Mouse (Mus musculus) lung, postnatal 36 days (tissue): ENCODE data around the gene Rrnad1.

Experiments
- DNase-seq: peaks from one replicate; pipeline ENCODE4 v3.0.0; 2022; ENCODE audit warnings: mixed read lengths

The Rrnad1 gene

GRCm38 (mm10) chr3:87930078-87930795 is at the start of gene Rrnad1, which contains the start of gene Isg20l2:
TSS of gene Rrnad1 (minus strand) at chr3:87930717.
TSS of gene Isg20l2 (plus strand) at chr3:87930314.
- peak; percentile 98 for DNase-seq

GRCm38 (mm10) chr3:87980085-87980484 is 49.6 kb upstream of the Rrnad1 start:
- DNase-seq, result no peak

- DNase-seq, result no peak
Measured at GRCm38 (mm10) chr3:87979493-87979892, 49.0 kb upstream of the Rrnad1 start.

- DNase-seq, result peak; percentile 46
Measured at GRCm38 (mm10) chr3:87974381-87974987, 44.0 kb upstream of the Rrnad1 start.

- no peak for DNase-seq
Measured at GRCm38 (mm10) chr3:87973593-87974380, 43.3 kb upstream of the Rrnad1 start.

GRCm38 (mm10) chr3:87972776-87973175 is 42.3 kb upstream of the Rrnad1 start:
- no peak for DNase-seq

- DNase-seq, result no peak
Measured at GRCm38 (mm10) chr3:87972203-87972664, 41.7 kb upstream of the Rrnad1 start.

- no peak for DNase-seq
Measured at GRCm38 (mm10) chr3:87971489-87972202, 41.1 kb upstream of the Rrnad1 start.

GRCm38 (mm10) chr3:87970939-87971488 is 40.5 kb upstream of the Rrnad1 start, which contains the start of gene Nes:
TSS of gene Nes (plus strand) at chr3:87971078.
- DNase-seq, result peak; percentile 79

- peak; percentile 82 for DNase-seq
Measured at GRCm38 (mm10) chr3:87970184-87970938, 39.8 kb upstream of the Rrnad1 start.

GRCm38 (mm10) chr3:87960586-87961191 is 30.2 kb upstream of the Rrnad1 start:
- peak; percentile 95 for DNase-seq

GRCm38 (mm10) chr3:87960191-87960585 is 29.7 kb upstream of the Rrnad1 start:
- DNase-seq, result no peak

GRCm38 (mm10) chr3:87959371-87959770 is 28.9 kb upstream of the Rrnad1 start:
- no peak for DNase-seq

GRCm38 (mm10) chr3:87958967-87959366 is 28.4 kb upstream of the Rrnad1 start:
- no peak for DNase-seq

GRCm38 (mm10) chr3:87958476-87958875 is 28.0 kb upstream of the Rrnad1 start:
- no peak for DNase-seq

GRCm38 (mm10) chr3:87958056-87958455 is 27.5 kb upstream of the Rrnad1 start:
- no peak for DNase-seq

GRCm38 (mm10) chr3:87952440-87952839 is 21.9 kb upstream of the Rrnad1 start:
- no peak for DNase-seq

GRCm38 (mm10) chr3:87951946-87952345 is 21.4 kb upstream of the Rrnad1 start:
- DNase-seq, result no peak

- DNase-seq, result no peak
Measured at GRCm38 (mm10) chr3:87949955-87950515, 19.5 kb upstream of the Rrnad1 start.

GRCm38 (mm10) chr3:87949266-87949954 is 18.9 kb upstream of the Rrnad1 start:
- no peak for DNase-seq
